Mouse (Mus musculus): ENCODE measurements around the gene Atg2a. TPM values are rescaled to one million over a fixed set of nuclear protein-coding genes. Genes with fewer than 3 reads are reported as not detected.

Atg2a gene
- polyA plus RNA-seq, 1 experiment from 2014 or later, result 9.3 TPM

DNA sequence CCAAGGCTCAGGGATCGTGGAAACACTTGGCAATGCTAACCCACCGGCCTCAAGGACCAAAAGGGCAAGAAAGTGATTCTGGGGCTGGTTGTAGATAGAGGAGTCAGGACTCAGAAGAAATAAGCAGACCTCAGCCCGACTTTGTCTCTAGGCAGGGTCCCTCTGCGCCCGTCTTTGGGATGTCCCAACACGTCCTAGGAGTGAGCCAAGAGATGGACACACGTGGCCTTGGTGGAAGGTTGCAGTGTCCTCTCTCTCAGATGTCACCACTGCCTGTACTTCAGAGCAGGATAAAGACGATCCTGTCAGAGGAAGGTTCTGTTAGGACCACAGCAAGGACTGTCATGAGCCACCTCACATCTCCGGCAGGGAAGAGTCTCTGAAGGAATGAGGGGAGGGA lies 29.2 kb downstream of the Atg2a start:
- H3K9ac ChIP-seq (ENCODE audit: low read length), result peak overlapping the region; percentile 44; the same call in 1 of the 2 replicates

DNA sequence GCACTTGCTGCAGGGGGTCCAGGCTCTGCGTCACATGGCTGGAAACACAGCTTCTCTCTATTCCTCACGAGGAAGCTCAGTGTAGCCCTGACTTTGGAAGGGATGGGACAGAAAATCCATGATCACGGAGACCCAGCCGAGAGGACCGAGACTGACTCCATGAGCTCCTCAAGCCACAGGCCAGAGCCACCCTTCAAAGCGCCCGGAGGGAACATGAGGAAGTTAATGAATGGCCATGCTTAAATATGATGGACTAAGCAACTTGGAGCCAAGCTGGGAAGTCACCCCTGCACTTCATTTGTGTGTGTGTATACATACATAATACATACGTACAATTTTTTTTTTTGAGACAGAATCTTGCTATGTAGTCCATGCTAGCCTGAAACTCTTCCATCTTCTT lies 29.7 kb downstream of the Atg2a start:
- Histone ChIP-seq H3K4me2 (ENCODE audit: low read depth, low read length) (no peak overlapping the region), H3K27me3 (ENCODE audit: control insufficient read depth, insufficient read depth, low read length) (no peaks in the 10 kb centered on the region), H3K27ac (ENCODE audit: low read length) (no peak overlapping the region), H3K4me3 (replicated peaks; ENCODE audit: low read length) (no peak overlapping the region), H3K9ac (ENCODE audit: low read length) (peak overlapping the region; percentile 44), H3K9me3 (replicated peaks; ENCODE audit: control insufficient read depth, low read length) (no peaks in the 10 kb centered on the region), H3K4me1 (ENCODE audit: control insufficient read depth, insufficient read depth, low read length) (peaks cover 15% of the 10 kb centered on the region; the same call in 1 of the 2 replicates), H3K36me3 (ENCODE audit: control insufficient read depth, insufficient read depth, low read length) (no peaks in the 10 kb centered on the region)
- WGBS, result 36% methylated on average over 8 of the region's 8 CpGs
- ATAC-seq (ENCODE audit: insufficient read depth, low FRiP score), result no peak

More for the DNA sequence above, 29.2 kb downstream of the Atg2a start:
- Histone ChIP-seq H3K27ac (ENCODE audit: low read length) (no peak overlapping the region), H3K4me2 (ENCODE audit: low read depth, low read length) (no peak overlapping the region), H3K27me3 (ENCODE audit: control insufficient read depth, insufficient read depth, low read length) (no peaks in the 10 kb centered on the region), H3K4me3 (replicated peaks; ENCODE audit: low read length) (no peak overlapping the region), H3K4me1 (ENCODE audit: control insufficient read depth, insufficient read depth, low read length) (peaks cover 11% of the 10 kb centered on the region; the same call in 1 of the 2 replicates), H3K36me3 (ENCODE audit: control insufficient read depth, insufficient read depth, low read length) (no peaks in the 10 kb centered on the region), H3K9me3 (replicated peaks; ENCODE audit: control insufficient read depth, low read length) (no peaks in the 10 kb centered on the region)
- no peak for ATAC-seq (ENCODE audit: insufficient read depth, low FRiP score)
- WGBS, result 52% methylated on average over 9 of the region's 9 CpGs

DNA sequence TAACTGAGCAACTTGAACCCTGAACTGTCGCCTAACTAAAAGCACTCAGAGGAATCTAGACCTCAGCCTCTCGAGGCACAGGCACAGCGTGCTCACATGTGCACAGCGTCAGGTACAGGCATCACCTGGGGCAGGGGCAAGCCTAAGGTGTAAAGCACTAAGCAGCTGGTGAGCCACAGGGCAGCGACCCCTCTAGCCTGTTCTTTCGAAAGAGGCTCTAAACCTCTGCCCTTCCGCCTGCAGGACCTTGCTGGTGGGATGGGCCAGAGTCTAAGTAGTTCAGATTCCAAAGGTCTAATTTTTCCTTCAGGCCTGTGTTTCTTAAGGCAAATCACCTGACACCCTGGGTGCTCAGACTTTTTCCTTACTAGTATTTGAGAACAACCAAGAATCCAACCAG lies 30.6 kb downstream of the Atg2a start:
- Histone ChIP-seq H3K27ac (ENCODE audit: low read length) (no peak overlapping the region), H3K9ac (ENCODE audit: low read length) (peak overlapping the region; percentile 14; the same call in 1 of the 2 replicates), H3K9me3 (replicated peaks; ENCODE audit: control insufficient read depth, low read length) (no peaks in the 10 kb centered on the region), H3K4me3 (replicated peaks; ENCODE audit: low read length) (no peak overlapping the region), H3K27me3 (ENCODE audit: control insufficient read depth, insufficient read depth, low read length) (no peaks in the 10 kb centered on the region), H3K36me3 (ENCODE audit: control insufficient read depth, insufficient read depth, low read length) (no peaks in the 10 kb centered on the region), H3K4me1 (ENCODE audit: control insufficient read depth, insufficient read depth, low read length) (peaks cover 15% of the 10 kb centered on the region; the same call in 1 of the 2 replicates), H3K4me2 (ENCODE audit: low read depth, low read length) (no peak overlapping the region)
- ATAC-seq (ENCODE audit: insufficient read depth, low FRiP score), result no peak
- 66% methylated on average over 7 of the region's 7 CpGs for WGBS

- Histone ChIP-seq H3K4me1 (ENCODE audit: control insufficient read depth, insufficient read depth, low read length) (peaks cover 18% of the 10 kb centered on the region; the same call in 1 of the 2 replicates), H3K4me3 (replicated peaks; ENCODE audit: low read length) (no peak overlapping the region), H3K36me3 (ENCODE audit: control insufficient read depth, insufficient read depth, low read length) (no peaks in the 10 kb centered on the region), H3K9ac (ENCODE audit: low read length) (no peak overlapping the region), H3K4me2 (ENCODE audit: low read depth, low read length) (no peak overlapping the region), H3K27ac (ENCODE audit: low read length) (no peak overlapping the region), H3K27me3 (ENCODE audit: control insufficient read depth, insufficient read depth, low read length) (no peaks in the 10 kb centered on the region), H3K9me3 (replicated peaks; ENCODE audit: control insufficient read depth, low read length) (no peaks in the 10 kb centered on the region)
- WGBS, result 71% methylated on average over 4 of the region's 4 CpGs
- no peak for ATAC-seq (ENCODE audit: insufficient read depth, low FRiP score)
Measured at GRCm38 (mm10) chr19:6272738-6273137, 31.3 kb downstream of the Atg2a start.

GRCm38 (mm10) chr19:6273592-6273991 lies 32.1 kb downstream of the Atg2a start:
- Histone ChIP-seq H3K9ac (ENCODE audit: low read length) (no peak overlapping the region), H3K36me3 (ENCODE audit: control insufficient read depth, insufficient read depth, low read length) (no peaks in the 10 kb centered on the region), H3K27me3 (ENCODE audit: control insufficient read depth, insufficient read depth, low read length) (no peaks in the 10 kb centered on the region), H3K4me1 (ENCODE audit: control insufficient read depth, insufficient read depth, low read length) (peaks cover 25% of the 10 kb centered on the region), H3K27ac (ENCODE audit: low read length) (no peak overlapping the region), H3K4me3 (replicated peaks; ENCODE audit: low read length) (no peak overlapping the region), H3K9me3 (replicated peaks; ENCODE audit: control insufficient read depth, low read length) (no peaks in the 10 kb centered on the region), H3K4me2 (ENCODE audit: low read depth, low read length) (no peak overlapping the region)
- WGBS, result 72% methylated on average over 4 of the region's 4 CpGs
- no peak for ATAC-seq (ENCODE audit: insufficient read depth, low FRiP score)

DNA sequence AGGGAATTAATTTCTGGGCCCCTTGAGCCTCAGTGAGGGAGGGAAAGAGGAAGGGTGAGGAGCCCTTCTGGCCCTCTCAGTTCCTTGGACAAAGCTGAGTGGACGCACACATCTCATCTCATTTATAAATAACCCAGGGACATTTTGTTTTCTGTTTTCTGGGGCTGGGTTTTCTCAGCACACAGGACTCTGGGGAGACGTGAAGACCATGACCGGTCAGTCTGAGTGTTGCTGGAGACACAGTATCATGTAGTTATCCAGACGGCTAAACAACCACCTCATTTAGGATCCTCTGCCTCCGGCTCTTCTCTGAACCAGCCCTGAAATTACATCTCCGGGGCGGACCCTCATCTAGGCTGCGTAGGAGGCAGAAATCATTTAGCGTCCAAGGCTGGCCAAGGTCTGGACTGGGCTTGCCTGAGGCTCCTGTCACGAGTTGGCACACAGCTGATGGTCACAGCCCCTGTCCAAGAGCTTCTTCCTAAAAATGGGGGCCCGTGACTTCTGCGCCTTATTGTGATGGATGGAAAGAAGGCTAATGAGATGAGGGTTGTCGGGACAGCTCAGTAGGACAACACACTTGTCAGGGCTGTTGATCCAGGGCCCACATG lies 32.6 kb downstream of the Atg2a start:
- Histone ChIP-seq H3K27me3 (ENCODE audit: control insufficient read depth, insufficient read depth, low read length) (no peaks in the 10 kb centered on the region), H3K36me3 (ENCODE audit: control insufficient read depth, insufficient read depth, low read length) (no peaks in the 10 kb centered on the region), H3K9me3 (replicated peaks; ENCODE audit: control insufficient read depth, low read length) (no peaks in the 10 kb centered on the region), H3K4me2 (ENCODE audit: low read depth, low read length) (no peak overlapping the region), H3K27ac (ENCODE audit: low read length) (no peak overlapping the region), H3K9ac (ENCODE audit: low read length) (no peak overlapping the region), H3K4me3 (replicated peaks; ENCODE audit: low read length) (no peak overlapping the region), H3K4me1 (ENCODE audit: control insufficient read depth, insufficient read depth, low read length) (peaks cover 30% of the 10 kb centered on the region)
- ATAC-seq (ENCODE audit: insufficient read depth, low FRiP score), result no peak
- WGBS, result 86% methylated on average over 13 of the region's 13 CpGs

DNA sequence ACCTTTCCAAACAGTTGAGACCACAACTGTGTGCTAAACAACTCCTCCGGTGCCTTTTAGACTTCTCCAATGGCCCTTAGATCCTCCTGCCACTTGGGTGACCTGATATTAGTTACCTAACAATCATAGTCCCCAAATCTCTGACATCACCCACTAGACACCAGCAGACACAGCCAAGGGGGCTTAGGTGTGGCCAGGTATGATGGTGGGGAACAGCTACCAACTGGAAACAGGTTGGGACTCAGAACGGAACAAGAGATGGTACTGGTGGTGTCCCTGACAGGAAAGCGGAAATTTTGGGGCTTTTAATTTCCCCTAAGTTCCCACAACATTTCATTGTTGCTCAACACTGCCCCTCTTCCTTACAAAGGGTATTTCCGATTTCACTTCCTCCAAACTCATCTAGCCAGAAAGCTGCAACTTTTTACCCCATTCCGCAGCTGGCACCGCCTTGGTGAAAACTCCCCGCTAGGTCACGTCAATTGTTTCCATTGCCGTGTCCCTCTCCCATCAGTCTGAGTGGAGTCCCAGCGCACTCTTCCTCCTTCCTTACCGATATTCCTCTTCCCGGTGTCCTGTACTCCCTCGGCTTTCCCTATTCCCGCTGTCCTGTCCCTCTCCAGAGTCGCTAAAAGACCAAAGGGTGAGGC lies 34.4 kb downstream of the Atg2a start:
- WGBS, result 6% methylated on average over 15 of the region's 15 CpGs
- peaks cover 42% of the 10 kb centered on the region for H3K4me1 ChIP-seq (ENCODE audit: control insufficient read depth, insufficient read depth, low read length)
- ATAC-seq (ENCODE audit: insufficient read depth, low FRiP score), result no peak
- no peaks in the 10 kb centered on the region for H3K27me3 ChIP-seq (ENCODE audit: control insufficient read depth, insufficient read depth, low read length)
- peak overlapping the region; percentile 75 for H3K9ac ChIP-seq (ENCODE audit: low read length)
- no peaks in the 10 kb centered on the region for H3K36me3 ChIP-seq (ENCODE audit: control insufficient read depth, insufficient read depth, low read length)
- H3K27ac ChIP-seq (ENCODE audit: low read length), result peak overlapping the region; percentile 86
- H3K9me3 ChIP-seq (replicated peaks; ENCODE audit: control insufficient read depth, low read length), result no peaks in the 10 kb centered on the region
- H3K4me3 ChIP-seq (replicated peaks; ENCODE audit: low read length), result peak overlapping the region; percentile 76
- peak overlapping the region; percentile 99 for H3K4me2 ChIP-seq (ENCODE audit: low read depth, low read length)

- no peaks in the 10 kb centered on the region for H3K27me3 ChIP-seq (ENCODE audit: control insufficient read depth, insufficient read depth, low read length)
- peaks cover 7% of the 10 kb centered on the region; the same call in 1 of the 2 replicates for H3K36me3 ChIP-seq (ENCODE audit: control insufficient read depth, insufficient read depth, low read length)
- H3K4me2 ChIP-seq (ENCODE audit: low read depth, low read length), result peak within 1 kb of the TSS; percentile 99
- peak within 1 kb of the TSS; percentile 87 for H3K9ac ChIP-seq (ENCODE audit: low read length)
- peak within 1 kb of the TSS; percentile 93 for H3K27ac ChIP-seq (ENCODE audit: low read length)
- no peaks in the 10 kb centered on the region for H3K9me3 ChIP-seq (replicated peaks; ENCODE audit: control insufficient read depth, low read length)
- under 1% methylated on average over 106 of the region's 106 CpGs for WGBS
- H3K4me1 ChIP-seq (ENCODE audit: control insufficient read depth, insufficient read depth, low read length), result peaks cover 42% of the 10 kb centered on the region
- H3K4me3 ChIP-seq (replicated peaks; ENCODE audit: low read length), result peak within 1 kb of the TSS; percentile 76
- ATAC-seq (ENCODE audit: insufficient read depth, low FRiP score), result peak; percentile 96
Measured at GRCm38 (mm10) chr19:6276426-6277421, 35.3 kb downstream of the Atg2a start, which contains the start of gene Ehd1. Gene Ehd1 (plus strand): TSS chr19:6276725.
